Mouse (Mus musculus): ENCODE data around the gene Efcab6.

GRCm38 (mm10) chr15:83840950-83841719 lies 224.0 kb downstream of the Efcab6 start:
- no peak for TF ChIP-seq CTCF (IDR thresholded peaks at IDR 0.05; ENCODE audit: low read depth, low read length)
- TF ChIP-seq POLR2A (IDR thresholded peaks at IDR 0.05; ENCODE audit: borderline replicate concordance, low read depth, low read length), result no peak

Data from bone marrow macrophage, adult 2 months (primary cell).